Mouse (Mus musculus) MEL (cell line): ENCODE measurements around the gene Plekha7. TPM values are rescaled to one million over a fixed set of nuclear protein-coding genes. Genes with fewer than 3 reads are reported as not detected.

ENCODE experiments used
- DNase-seq: peaks from one replicate; pipeline ENCODE4 v3.0.0; 2011; ENCODE audit warnings: low read depth, low spot score
- H3K27ac ChIP-seq: 2 replicates; pipeline ENCODE4 v1.5.1; 2012; ENCODE audit warnings: low read depth, mild to moderate bottlenecking, control low read depth, low read length, moderate library complexity; ENCODE audit not compliant: control insufficient read depth
- H3K27me3 ChIP-seq, 2 experiments: fragments of 150-350 bp in 1 of 2; sonication (generic) in 1 of 2; 2 replicates each; pipeline ENCODE4 v1.6.1; 2012; ENCODE audit warnings: low read length in 2 of 2, mild to moderate bottlenecking in 2 of 2, improper control_type of control experiment in 1 of 2, moderate library complexity in 1 of 2; ENCODE audit not compliant: insufficient read depth in 2 of 2, control insufficient read depth in 1 of 2
- H3K36me3 ChIP-seq, 2 experiments: 2 replicates each; pipeline ENCODE4 v1.6.1; 2012 to 2014; ENCODE audit warnings: low read length in 2 of 2, improper control_type of control experiment in 1 of 2, inconsistent platforms in 1 of 2, mild to moderate bottlenecking in 1 of 2; ENCODE audit not compliant: insufficient read depth in 2 of 2, control insufficient read depth in 1 of 2
- H3K4me1 ChIP-seq, 2 experiments: fragments of 150-350 bp in 1 of 2; sonication (generic) in 1 of 2; 2 replicates each; pipeline ENCODE4 v1.6.1; 2012; ENCODE audit warnings: low read length in 2 of 2, improper control_type of control experiment in 1 of 2, mild to moderate bottlenecking in 1 of 2; ENCODE audit not compliant: insufficient read depth in 2 of 2, control insufficient read depth in 1 of 2
- H3K4me3 ChIP-seq, 2 experiments: fragments of 150-350 bp in 1 of 2; sonication (generic) in 1 of 2; 2 replicates each; pipeline ENCODE4 v1.5.1; 2012; ENCODE audit warnings: low read depth in 2 of 2, low read length in 2 of 2, mild to moderate bottlenecking in 2 of 2, moderate library complexity in 2 of 2, control low read depth in 1 of 2, improper control_type of control experiment in 1 of 2; ENCODE audit not compliant: control insufficient read depth in 1 of 2, insufficient read depth in 1 of 2
- H3K79me2 ChIP-seq: 2 replicates; pipeline ENCODE4 v1.6.1; 2012; ENCODE audit warnings: mild to moderate bottlenecking, low read length, moderate library complexity; ENCODE audit not compliant: control insufficient read depth, poor library complexity, insufficient read depth
- H3K9ac ChIP-seq: 2 replicates; pipeline ENCODE4 v1.6.1; 2012; ENCODE audit warnings: low read depth, mild to moderate bottlenecking, control low read depth, low read length, moderate library complexity; ENCODE audit not compliant: control insufficient read depth, poor library complexity, severe bottlenecking
- H3K9me3 ChIP-seq: fragments of 150-350 bp; sonication (generic); replicated peaks from 2 replicates; pipeline ENCODE4 v1.6.1; 2012; ENCODE audit warnings: mild to moderate bottlenecking, low read length, improper control_type of control experiment, moderate library complexity; ENCODE audit not compliant: insufficient read depth
- BHLHE40 ChIP-seq: IDR thresholded peaks from 2 replicates; pipeline ENCODE4 v1.6.1; 2012; ENCODE audit warnings: low read depth, mild to moderate bottlenecking, inconsistent platforms, low read length, improper control_type of control experiment, borderline replicate concordance
- CHD1 ChIP-seq: IDR thresholded peaks from 2 replicates; pipeline ENCODE4 v1.6.1; 2012; ENCODE audit warnings: low read depth, mild to moderate bottlenecking, inconsistent platforms, low read length, improper control_type of control experiment
- CHD2 ChIP-seq: IDR thresholded peaks from 2 replicates; pipeline ENCODE4 v1.6.1; 2011; ENCODE audit warnings: low read length, improper control_type of control experiment
- EP300 ChIP-seq, 2 experiments: IDR thresholded peaks; 2 replicates each; pipeline ENCODE4 v1.6.1; 2011; ENCODE audit warnings: improper control_type of control experiment in 2 of 2, low read length in 2 of 2, low read depth in 1 of 2, mild to moderate bottlenecking in 1 of 2
- GABPA ChIP-seq: IDR thresholded peaks from 2 replicates; pipeline ENCODE4 v1.6.1; 2012; ENCODE audit warnings: low read depth, mild to moderate bottlenecking, inconsistent platforms, low read length, improper control_type of control experiment, moderate library complexity
- GATA1 ChIP-seq: IDR thresholded peaks from 2 replicates; pipeline ENCODE4 v1.6.1; 2011; ENCODE audit warnings: low read depth, low read length, improper control_type of control experiment
- HCFC1 ChIP-seq: IDR thresholded peaks from 2 replicates; pipeline ENCODE4 v1.6.1; 2012; ENCODE audit warnings: low read depth, mild to moderate bottlenecking, inconsistent platforms, low read length, improper control_type of control experiment, moderate library complexity
- JUND ChIP-seq: IDR thresholded peaks from 2 replicates; pipeline ENCODE4 v1.6.1; 2011; ENCODE audit warnings: low read depth, mild to moderate bottlenecking, improper control_type of control experiment, low read length
- KAT2A ChIP-seq: conservative IDR thresholded peaks from 2 replicates; pipeline ENCODE4 v1.6.1; 2012; ENCODE audit warnings: low read depth, low read length, improper control_type of control experiment, inconsistent platforms
- MAFK ChIP-seq: IDR thresholded peaks from 2 replicates; pipeline ENCODE4 v1.6.1; 2011; ENCODE audit warnings: low read depth, mild to moderate bottlenecking, low read length, improper control_type of control experiment, borderline replicate concordance
- MAX ChIP-seq: IDR thresholded peaks from 2 replicates; pipeline ENCODE4 v1.6.1; 2011; ENCODE audit warnings: low read length, improper control_type of control experiment
- MAZ ChIP-seq: IDR thresholded peaks from 2 replicates; pipeline ENCODE4 v1.6.1; 2012; ENCODE audit warnings: low read depth, mild to moderate bottlenecking, inconsistent platforms, low read length, improper control_type of control experiment
- MEF2A ChIP-seq: IDR thresholded peaks from 2 replicates; pipeline ENCODE4 v1.6.1; 2014; ENCODE audit warnings: low read depth, mild to moderate bottlenecking, inconsistent platforms, low read length, improper control_type of control experiment; ENCODE audit not compliant: poor library complexity, insufficient replicate concordance, severe bottlenecking; ENCODE audit errors: extremely low read depth
- MXI1 ChIP-seq: IDR thresholded peaks from 2 replicates; pipeline ENCODE4 v1.6.1; 2011; ENCODE audit warnings: mild to moderate bottlenecking, low read depth, low read length, improper control_type of control experiment
- MYB ChIP-seq: IDR thresholded peaks from 2 replicates; pipeline ENCODE4 v1.6.1; 2011; ENCODE audit warnings: mild to moderate bottlenecking, low read depth, low read length, improper control_type of control experiment
- MYC ChIP-seq: IDR thresholded peaks from 2 replicates; pipeline ENCODE4 v1.6.1; 2011; ENCODE audit warnings: low read depth, mild to moderate bottlenecking, low read length, improper control_type of control experiment, moderate library complexity
- NELFE ChIP-seq: IDR thresholded peaks from 2 replicates; pipeline ENCODE4 v1.6.1; 2011; ENCODE audit warnings: low read depth, low read length, improper control_type of control experiment
- RAD21 ChIP-seq: IDR thresholded peaks from 2 replicates; pipeline ENCODE4 v1.6.1; 2011; ENCODE audit warnings: mild to moderate bottlenecking, low read depth, low read length, improper control_type of control experiment
- SIN3A ChIP-seq: IDR thresholded peaks from 2 replicates; pipeline ENCODE4 v1.6.1; 2012; ENCODE audit warnings: low read length, improper control_type of control experiment, inconsistent platforms
- SMC3 ChIP-seq: IDR thresholded peaks from 2 replicates; pipeline ENCODE4 v1.6.1; 2011; ENCODE audit warnings: low read depth, low read length, improper control_type of control experiment
- TBP ChIP-seq: IDR thresholded peaks from 2 replicates; pipeline ENCODE4 v1.8.0; 2011; ENCODE audit warnings: low read depth, low read length, improper control_type of control experiment
- UBTF ChIP-seq: IDR thresholded peaks from 2 replicates; pipeline ENCODE4 v1.6.1; 2012; ENCODE audit warnings: low read depth, mild to moderate bottlenecking, inconsistent platforms, low read length, improper control_type of control experiment, moderate library complexity, borderline replicate concordance; ENCODE audit not compliant: insufficient read depth
- USF1 ChIP-seq: IDR thresholded peaks from 2 replicates; pipeline ENCODE4 v1.6.1; 2014; ENCODE audit warnings: low read depth, mild to moderate bottlenecking, inconsistent platforms, low read length, improper control_type of control experiment, moderate library complexity
- ZC3H11A ChIP-seq: IDR thresholded peaks from 2 replicates; pipeline ENCODE4 v1.6.1; 2012; ENCODE audit warnings: low read depth, mild to moderate bottlenecking, inconsistent platforms, low read length, improper control_type of control experiment
- ZKSCAN1 ChIP-seq: IDR thresholded peaks from 2 replicates; pipeline ENCODE4 v1.6.1; 2012; ENCODE audit warnings: low read depth, mild to moderate bottlenecking, inconsistent platforms, low read length, improper control_type of control experiment, moderate library complexity
- ZMIZ1 ChIP-seq: IDR thresholded peaks from 2 replicates; pipeline ENCODE4 v1.6.1; 2012; ENCODE audit warnings: low read depth, mild to moderate bottlenecking, inconsistent platforms, low read length, improper control_type of control experiment, moderate library complexity
- polyA plus RNA-seq, 2 experiments: library from polyadenylated mRNA; stranded (reverse) in 1 of 2; unstranded in 1 of 2; fragments of >175 nt in 1 of 2; fragments of >200 nt in 1 of 2; gene quantifications; 2 replicates each; pipeline versions ENCODE4 v1.2.1 to v1.2.4; 2012; ENCODE audit warnings: low replicate concordance in 2 of 2, low read depth in 1 of 2; ENCODE audit not compliant: insufficient read length in 2 of 2, insufficient read depth in 1 of 2, missing spikeins in 1 of 2
- total RNA-seq: library from RNA; depleted of rRNA; stranded (reverse); fragments of 300-350 nt; gene quantifications from 2 replicates; pipeline ENCODE4 v1.2.3, GENCODE M21; 2012

Plekha7 gene
- total and polyA plus RNA-seq, 3 experiments, result 4.4 to 14.5 TPM; not detected in 1

- H3K36me3 ChIP-seq, result peaks cover 0 to 8% of the 10 kb centered on the region in 2 experiments; a peak in 2 of 4 replicates
- TF ChIP-seq MAZ (peak; percentile 75), MYC (no peak), MAX (no peak), SIN3A (peak; percentile 57), USF1 (no peak), MEF2A (no peak), GABPA (no peak), MXI1 (peak; percentile 45), KAT2A (no peak), ZMIZ1 (no peak), UBTF (no peak), JUND (no peak), SMC3 (no peak), ZKSCAN1 (no peak), GATA1 (no peak), EP300 (IDR thresholded peaks at IDR 0.05; ENCODE audit: low read depth in 1 of 2, low read length in 2 of 2) (peak; percentile 48 to 73; a peak in 3 of 4 replicates), NELFE (no peak)
- TF ChIP-seq, all 39 proteins: peak for 4
- no peaks in the 10 kb centered on the region for H3K27me3 ChIP-seq
- H3K9me3 ChIP-seq, result no peaks in the 10 kb centered on the region
- DNase-seq, result peak; percentile 83
- peak overlapping the region; percentile 36 for H3K27ac ChIP-seq
- peaks cover 8 to 14% of the 10 kb centered on the region in 2 experiments for H3K4me1 ChIP-seq
- no peak overlapping the region for H3K4me3 ChIP-seq
- no peaks in the 10 kb centered on the region for H3K79me2 ChIP-seq
- no peak overlapping the region for H3K9ac ChIP-seq
Observed at GRCm38 (mm10) chr7:116294961-116295360, 13.2 kb downstream of the Plekha7 start.

GRCm38 (mm10) chr7:116292377-116292776 lies 15.8 kb downstream of the Plekha7 start:
- peaks cover 8 to 14% of the 10 kb centered on the region in 2 experiments for H3K4me1 ChIP-seq
- H3K27me3 ChIP-seq, result no peaks in the 10 kb centered on the region
- H3K36me3 ChIP-seq, result peaks cover 0 to 8% of the 10 kb centered on the region in 2 experiments; a peak in 2 of 4 replicates
- H3K9ac ChIP-seq, result no peak overlapping the region
- H3K27ac ChIP-seq, result no peak overlapping the region
- TF ChIP-seq KAT2A (no peak), CHD2 (no peak), HCFC1 (no peak), SMC3 (no peak), MAFK (no peak), NELFE (no peak), RAD21 (no peak), ZC3H11A (no peak), CHD1 (no peak), TBP (no peak), ZKSCAN1 (no peak), GABPA (no peak), MYB (no peak), BHLHE40 (no peak), GATA1 (no peak), MAZ (no peak)
- no peak overlapping the region for H3K4me3 ChIP-seq
- H3K9me3 ChIP-seq, result no peaks in the 10 kb centered on the region
- DNase-seq, result no peak
- no peaks in the 10 kb centered on the region for H3K79me2 ChIP-seq
